Mouse (Mus musculus) olfactory bulb, adult 2 months (tissue): ENCODE data around the gene Pml. TPM values are rescaled to one million over a fixed set of nuclear protein-coding genes. Genes with fewer than 3 reads are reported as not detected.
A peak's percentile ranks its signal among the peaks of the same experiment; 100 is the strongest.
"Not testable (repeated sequence)": the region's sequence is repeated elsewhere in the genome, so short reads cannot be mapped to it uniquely, and the experiment has no call there.

Experiments used
- H3K27ac ChIP-seq: fragments of 200-500 bp; 2 replicates; pipeline ENCODE4 v1.5.1; 2012; ENCODE audit warnings: low read depth, low read length; ENCODE audit not compliant: insufficient read depth
- H3K4me1 ChIP-seq: fragments of 200-500 bp; 2 replicates; pipeline ENCODE4 v1.6.1; 2012; ENCODE audit warnings: low read length; ENCODE audit not compliant: control insufficient read depth, insufficient read depth
- H3K4me3 ChIP-seq: fragments of 200-500 bp; 2 replicates; pipeline ENCODE4 v1.5.1; 2012; ENCODE audit warnings: mild to moderate bottlenecking, low read depth, low read length, moderate library complexity; ENCODE audit not compliant: insufficient read depth
- CTCF ChIP-seq: fragments of 200-500 bp; IDR thresholded peaks from 2 replicates; pipeline ENCODE4 v1.5.1; 2012; ENCODE audit warnings: low read depth, mild to moderate bottlenecking, low read length, moderate library complexity; ENCODE audit not compliant: insufficient read depth
- POLR2A ChIP-seq: fragments of 200-500 bp; IDR thresholded peaks from 2 replicates; pipeline ENCODE4 v1.6.1; 2012; ENCODE audit warnings: mild to moderate bottlenecking, low read depth, low read length, moderate library complexity; ENCODE audit not compliant: insufficient read depth
- WGBS: fragments of 180-500 bp; shearing (Covaris S2); methylation state at CpG from one replicate; pipeline ENCODE4 v1.1.7; 2018; 5-methylcytosine and 5-hydroxymethylcytosine counted together
- polyA plus RNA-seq: library from polyadenylated mRNA; stranded (reverse); fragments of >200 nt; gene quantifications from 2 replicates; pipeline ENCODE4 v1.2.4, GENCODE M21; 2012; ENCODE audit warnings: low replicate concordance; ENCODE audit not compliant: missing spikeins, insufficient read depth, insufficient read length

The Pml gene
- polyA plus RNA-seq, 1 experiment = not detected

DNA sequence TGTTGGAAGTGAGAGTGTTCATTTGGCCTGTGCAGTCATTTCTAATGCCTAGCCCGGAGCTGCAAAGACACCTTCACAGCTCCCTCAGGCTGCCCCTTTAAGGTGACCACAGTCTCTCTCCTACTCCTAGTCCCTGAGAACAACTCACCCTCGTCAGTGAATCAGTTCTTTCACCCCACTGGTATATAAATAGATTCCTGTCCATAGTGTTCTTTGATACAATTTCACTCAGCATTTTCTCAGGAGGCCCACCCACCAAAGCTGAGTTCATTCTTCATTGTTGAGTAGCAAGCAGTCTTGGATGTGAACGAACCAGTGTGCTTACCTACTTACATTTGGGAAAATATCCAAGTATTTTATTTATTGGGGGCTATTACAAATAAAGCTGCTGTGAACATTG is 25.0 kb upstream of the Pml start:
- Histone ChIP-seq H3K27ac (peak overlapping the region; percentile 31; the same call in 1 of the 2 replicates), H3K4me3 (no peak overlapping the region), H3K4me1 (peaks cover 19% of the 10 kb centered on the region)
- no peak for TF ChIP-seq CTCF
- WGBS = 33% methylated on average over 3 of the region's 3 CpGs

DNA sequence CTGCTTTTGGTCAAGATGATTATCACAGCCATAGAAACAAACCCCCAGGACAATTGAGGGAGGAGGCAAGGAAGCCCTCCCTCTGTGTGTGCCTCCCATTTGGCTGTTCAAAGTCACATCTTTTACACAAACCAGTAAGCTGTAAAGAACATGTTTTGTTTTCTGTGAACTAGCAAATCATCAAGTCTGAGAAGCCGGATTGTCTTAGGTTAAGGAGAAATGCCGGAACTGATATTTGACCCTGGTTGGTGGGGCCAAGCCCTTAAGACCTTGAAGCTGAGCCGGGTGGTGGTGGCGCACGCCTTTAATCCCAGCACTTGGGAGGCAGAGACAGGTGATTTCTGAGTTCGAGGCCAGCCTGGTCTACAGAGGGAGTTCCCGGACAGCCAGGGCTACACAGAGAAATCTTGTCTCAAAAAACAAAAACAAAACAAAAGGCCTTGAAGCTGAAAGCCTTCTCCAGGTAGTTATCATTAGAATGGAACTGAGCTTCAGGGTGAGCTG is 24.6 kb upstream of the Pml start:
- TF ChIP-seq CTCF (no peak), POLR2A (no peak)
- Histone ChIP-seq H3K4me3 (no peak overlapping the region), H3K4me1 (peaks cover 19% of the 10 kb centered on the region), H3K27ac (peak overlapping the region; percentile 31; the same call in 1 of the 2 replicates)
- 86% methylated on average over 7 of the region's 7 CpGs for WGBS

DNA sequence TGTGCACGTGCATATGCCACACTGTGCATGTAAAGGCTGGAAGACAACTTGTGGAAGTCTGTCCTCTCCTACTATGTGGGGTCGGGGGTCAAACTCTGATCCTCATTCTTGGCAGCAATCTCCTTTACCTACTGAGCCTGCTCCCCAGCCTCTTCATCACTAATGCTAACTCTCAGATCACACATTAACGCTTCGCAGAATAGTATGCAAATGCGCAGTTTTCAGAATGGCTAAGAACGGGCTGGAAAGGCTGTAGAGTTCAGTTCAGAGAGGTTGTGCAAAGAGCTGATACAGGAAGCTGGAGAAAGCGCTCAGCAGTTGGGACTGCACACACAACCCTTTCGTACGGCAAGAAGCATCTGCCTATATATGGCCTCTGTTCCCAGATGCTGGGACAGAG is 23.3 kb upstream of the Pml start:
- H3K4me3 ChIP-seq = no peak overlapping the region
- H3K27ac ChIP-seq = no peak overlapping the region
- 78% methylated on average over 9 of the region's 9 CpGs for WGBS
- no peak for TF ChIP-seq CTCF
- H3K4me1 ChIP-seq = peaks cover 19% of the 10 kb centered on the region

- WGBS = 88% methylated on average over 2 of the region's 2 CpGs
- Histone ChIP-seq H3K27ac (no peak overlapping the region), H3K4me3 (no peak overlapping the region), H3K4me1 (peaks cover 19% of the 10 kb centered on the region)
- TF ChIP-seq POLR2A = no peak
These were observed 22.5 kb upstream of the Pml start for GRCm38 (mm10) chr9:58272068-58272541.

GRCm38 (mm10) chr9:58271551-58271950 is 22.0 kb upstream of the Pml start:
- H3K27ac ChIP-seq, H3K4me3 ChIP-seq: not testable (repeated sequence)
- peaks cover 19% of the 10 kb centered on the region for H3K4me1 ChIP-seq
- 90% methylated on average over 9 of the region's 9 CpGs for WGBS

GRCm38 (mm10) chr9:58271109-58271508 is 21.5 kb upstream of the Pml start:
- Histone ChIP-seq H3K4me1 (peaks cover 19% of the 10 kb centered on the region), H3K4me3 (no peak overlapping the region), H3K27ac (no peak overlapping the region)
- TF ChIP-seq POLR2A = no peak
- TF ChIP-seq CTCF = no peak
- WGBS = 91% methylated on average over 3 of the region's 3 CpGs

DNA sequence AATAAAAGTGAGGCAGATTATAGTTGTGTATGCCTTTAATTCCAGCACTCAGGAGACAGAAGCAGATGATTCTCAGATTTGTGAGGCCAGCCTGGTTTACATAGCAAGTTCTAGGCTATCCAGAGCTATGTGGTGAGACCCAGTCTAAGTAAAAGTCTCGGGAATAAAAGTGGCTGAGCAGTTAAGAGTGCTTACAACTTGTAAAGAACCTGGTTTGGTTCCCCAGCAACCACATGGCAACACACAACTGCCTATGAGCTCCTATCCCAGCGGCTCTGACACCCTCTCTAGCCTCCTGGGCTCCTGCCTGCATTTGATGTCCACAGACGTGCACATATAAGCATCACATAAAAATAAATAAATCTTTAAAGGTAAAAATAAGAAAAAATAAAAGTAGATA is 20.5 kb upstream of the Pml start:
- peaks cover 13% of the 10 kb centered on the region for H3K4me1 ChIP-seq
- 62% methylated on average over 3 of the region's 3 CpGs for WGBS
- H3K27ac ChIP-seq = no peak overlapping the region
- TF ChIP-seq CTCF = no peak
- no peak for TF ChIP-seq POLR2A
- no peak overlapping the region for H3K4me3 ChIP-seq

- 57% methylated on average over 12 of the region's 12 CpGs for WGBS
- no peak overlapping the region for H3K4me3 ChIP-seq
These were observed 19.1 kb upstream of the Pml start for GRCm38 (mm10) chr9:58268384-58269313.

GRCm38 (mm10) chr9:58267046-58267445 is 17.5 kb upstream of the Pml start:
- 68% methylated on average over 3 of the region's 3 CpGs for WGBS
- Histone ChIP-seq H3K27ac (no peak overlapping the region), H3K4me3 (no peak overlapping the region)

More at GRCm38 (mm10) chr9:58268384-58269313, 19.1 kb upstream of the Pml start:
- no peak overlapping the region for H3K27ac ChIP-seq
- 0 out of 2 replicates have a peak, but pooled peaks cover 2% of the 10 kb centered on the region for H3K4me1 ChIP-seq
- TF ChIP-seq CTCF (0 out of 2 replicates have a peak, but pooled peaks have one; percentile 6), POLR2A (no peak)

More at GRCm38 (mm10) chr9:58267046-58267445, 17.5 kb upstream of the Pml start:
- TF ChIP-seq CTCF (no peak), POLR2A (no peak)
- H3K4me1 ChIP-seq = 0 out of 2 replicates have a peak, but pooled peaks cover 2% of the 10 kb centered on the region
